Mouse (Mus musculus): ENCODE measurements around the gene Lrfn2.

- no peak for TF ChIP-seq CTCF (IDR thresholded peaks at IDR 0.05; ENCODE audit: low read depth, low read length)
- no peak for TF ChIP-seq POLR2A (IDR thresholded peaks at IDR 0.05; ENCODE audit: insufficient read depth, low read length)
Measured at GRCm38 (mm10) chr17:48917411-48917810, 14.8 kb upstream of the Lrfn2 start.
